Mouse (Mus musculus) Muller cell, postnatal 12 days (primary cell): Measurements from ENCODE around the gene Spata9.

ENCODE experiments used
- DNase-seq: peaks from one replicate; pipeline ENCODE4 v3.0.0-alpha.2; 2015; ENCODE audit errors: inconsistent ontology term

Spata9 gene

GRCm38 (mm10) chr13:75992169-75993028 is 25.4 kb downstream of the Spata9 start:
- DNase-seq: peak; percentile 75

GRCm38 (mm10) chr13:76003272-76003671 is 36.3 kb downstream of the Spata9 start:
- DNase-seq: no peak

- DNase-seq: no peak
These were observed 47.6 kb downstream of the Spata9 start for GRCm38 (mm10) chr13:76014511-76014910.

GRCm38 (mm10) chr13:76017465-76017864 is 50.5 kb downstream of the Spata9 start:
- DNase-seq: peak; percentile 4

- DNase-seq: peak; percentile 99
These were observed 51.3 kb downstream of the Spata9 start, which contains the start of gene Rfesd for GRCm38 (mm10) chr13:76017974-76018843. Gene Rfesd (minus strand): TSS chr13:76018719.

GRCm38 (mm10) chr13:76018844-76019400 is 52.0 kb downstream of the Spata9 start:
- DNase-seq: no peak

- DNase-seq: peak; percentile 24
These were observed 54.8 kb downstream of the Spata9 start for GRCm38 (mm10) chr13:76021782-76022181.

GRCm38 (mm10) chr13:76024588-76024987 is 57.6 kb downstream of the Spata9 start:
- DNase-seq: no peak

- no peak for DNase-seq
These were observed 75.5 kb downstream of the Spata9 start for GRCm38 (mm10) chr13:76042455-76042854.

GRCm38 (mm10) chr13:76044971-76045370 is 78.0 kb downstream of the Spata9 start:
- no peak for DNase-seq
